Mouse (Mus musculus): ENCODE measurements around the gene Thsd4.

The Thsd4 gene

DNA sequence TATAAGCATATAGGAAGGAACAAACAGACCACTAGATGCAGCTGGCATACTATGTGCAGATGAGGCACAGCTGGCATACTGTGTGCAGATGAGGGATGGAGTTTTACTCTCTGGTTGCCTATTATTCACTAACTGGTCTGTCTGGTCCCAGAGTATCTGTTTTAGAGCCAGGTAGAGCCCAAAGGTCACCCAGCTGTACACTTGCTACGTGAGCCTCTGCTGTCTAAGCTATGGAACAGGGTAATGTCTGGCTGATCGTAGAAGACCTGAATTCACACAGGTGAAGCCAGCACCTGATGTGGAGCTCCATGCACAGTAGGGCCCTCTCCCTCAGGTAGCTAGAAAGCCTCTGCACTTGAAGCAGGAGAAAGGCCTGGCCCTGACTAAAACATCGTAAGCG is 5.5 kb downstream of the Thsd4 start:
- no peak for DNase-seq

DNA sequence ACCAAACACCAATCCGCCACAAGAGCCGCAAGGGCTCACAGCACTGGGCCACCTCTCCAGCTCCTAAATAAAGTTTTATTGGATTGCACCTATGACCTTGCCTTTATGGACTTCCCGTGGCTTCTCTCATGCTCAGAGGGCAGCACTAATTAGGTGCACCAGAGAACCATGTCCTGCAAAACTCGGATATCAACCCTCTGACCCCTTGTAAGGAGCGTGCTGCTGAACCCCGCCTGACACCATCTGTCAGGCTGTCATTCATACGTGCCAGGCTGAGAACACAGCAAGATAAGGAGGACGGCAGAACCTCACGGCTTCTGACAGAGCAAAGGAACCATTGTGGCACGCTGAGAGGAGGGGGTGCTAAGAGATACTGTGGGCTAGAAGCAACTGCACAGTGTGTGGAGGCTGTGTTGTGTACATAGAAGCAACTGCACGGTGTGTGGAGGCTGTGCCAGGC is 8.5 kb downstream of the Thsd4 start:
- no peak for DNase-seq

DNA sequence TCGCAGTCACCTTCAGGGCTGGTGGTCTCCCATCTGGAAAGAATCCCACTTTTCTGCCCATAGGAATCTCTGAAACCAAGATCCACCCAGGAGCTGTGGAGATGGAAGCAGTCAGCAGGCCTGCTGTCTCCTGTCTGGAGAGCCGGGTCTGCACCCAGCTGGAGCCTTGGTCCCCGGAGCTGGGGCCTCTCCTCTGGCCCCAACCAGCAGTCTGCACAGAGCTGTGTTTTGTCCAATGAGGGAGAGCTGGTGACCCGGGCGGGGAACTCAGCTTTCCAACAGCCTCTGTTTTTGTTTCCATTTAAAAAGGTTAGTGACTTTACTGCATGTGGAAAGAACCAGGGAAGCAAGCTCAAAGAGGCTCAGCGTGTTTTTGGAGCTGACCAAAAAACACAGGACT is 11.0 kb downstream of the Thsd4 start:
- no peak for DNase-seq

DNA sequence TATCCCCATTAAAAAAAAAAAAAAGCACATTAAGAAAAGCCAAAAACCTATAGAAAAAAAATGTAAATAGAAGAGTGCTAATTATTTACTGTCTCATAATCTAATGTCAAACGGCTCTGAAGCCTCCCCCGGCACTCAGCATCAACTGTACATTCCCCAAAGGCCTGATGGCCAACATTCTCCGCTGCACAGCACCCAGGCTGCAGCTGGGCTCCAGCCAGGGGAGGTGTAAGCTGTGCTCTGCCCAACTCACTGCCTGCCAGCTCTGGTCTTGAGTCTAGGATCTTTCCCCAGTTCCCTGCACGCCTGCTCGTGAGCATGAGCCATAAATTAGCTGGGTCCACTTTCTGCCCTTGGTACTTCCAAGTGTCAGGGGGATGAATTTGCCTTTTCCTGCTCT is 15.7 kb downstream of the Thsd4 start:
- DNase-seq: no peak

DNA sequence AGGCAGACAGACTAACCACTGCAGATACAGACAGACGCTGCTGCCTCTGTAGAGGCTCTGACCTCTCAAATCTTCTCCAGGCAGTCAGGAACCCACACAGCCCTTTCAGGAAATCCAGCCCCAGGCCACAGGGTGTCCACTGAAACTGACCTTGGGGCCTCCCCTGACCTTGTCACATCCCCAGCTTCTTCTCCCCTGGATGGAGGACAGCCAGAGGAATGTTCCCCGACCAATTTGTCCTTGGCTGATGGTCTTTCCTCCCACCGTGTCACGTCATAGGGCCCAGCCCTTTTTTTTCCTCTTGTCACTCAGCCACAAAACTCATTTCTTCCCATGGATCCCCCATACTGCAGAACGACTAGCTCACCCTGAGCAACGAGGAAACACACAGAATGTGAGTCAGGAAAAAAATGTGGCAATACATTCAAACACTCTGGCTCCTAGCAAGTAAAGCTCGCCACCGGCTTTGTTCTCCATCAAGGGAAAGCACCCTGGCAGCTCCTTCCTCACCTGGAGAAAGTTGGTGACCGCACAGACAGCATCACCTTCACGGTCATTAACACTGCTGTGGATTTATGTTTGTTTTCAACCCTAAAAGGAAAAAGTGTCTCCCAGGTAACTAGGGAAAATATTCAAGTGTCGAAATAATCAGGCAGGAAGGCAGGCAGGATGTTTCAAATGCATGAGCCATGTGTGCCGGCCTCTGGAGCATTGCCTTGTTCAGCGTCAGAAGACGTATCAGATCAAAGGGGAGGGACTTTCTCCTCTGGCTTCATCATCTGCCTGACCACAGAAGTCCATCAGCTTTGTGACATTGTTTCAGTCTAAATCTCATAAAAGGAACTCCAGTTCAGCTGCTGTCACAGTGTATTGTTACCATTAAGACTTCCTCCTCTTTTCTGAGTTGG is 17.2 kb downstream of the Thsd4 start:
- DNase-seq: no peak

DNA sequence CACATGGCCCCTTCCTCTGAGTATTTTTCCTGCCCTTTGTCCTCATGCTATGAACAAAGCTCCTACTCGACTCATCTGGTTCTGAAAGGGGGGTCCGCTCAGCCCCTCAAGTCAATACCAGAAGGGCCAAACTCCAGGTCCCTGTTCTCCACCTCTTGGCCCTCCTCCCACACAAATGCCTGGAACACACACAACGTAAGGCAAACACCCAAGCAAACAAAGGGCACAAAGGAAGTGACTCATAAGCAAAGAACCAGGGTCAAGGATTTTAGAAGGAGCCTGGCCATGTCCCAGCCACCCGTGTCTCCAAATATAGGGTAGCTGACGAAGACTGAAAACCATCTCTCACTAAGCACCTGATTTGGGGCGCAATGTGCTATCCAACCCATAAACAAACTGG is 19.6 kb downstream of the Thsd4 start:
- no peak for DNase-seq

DNA sequence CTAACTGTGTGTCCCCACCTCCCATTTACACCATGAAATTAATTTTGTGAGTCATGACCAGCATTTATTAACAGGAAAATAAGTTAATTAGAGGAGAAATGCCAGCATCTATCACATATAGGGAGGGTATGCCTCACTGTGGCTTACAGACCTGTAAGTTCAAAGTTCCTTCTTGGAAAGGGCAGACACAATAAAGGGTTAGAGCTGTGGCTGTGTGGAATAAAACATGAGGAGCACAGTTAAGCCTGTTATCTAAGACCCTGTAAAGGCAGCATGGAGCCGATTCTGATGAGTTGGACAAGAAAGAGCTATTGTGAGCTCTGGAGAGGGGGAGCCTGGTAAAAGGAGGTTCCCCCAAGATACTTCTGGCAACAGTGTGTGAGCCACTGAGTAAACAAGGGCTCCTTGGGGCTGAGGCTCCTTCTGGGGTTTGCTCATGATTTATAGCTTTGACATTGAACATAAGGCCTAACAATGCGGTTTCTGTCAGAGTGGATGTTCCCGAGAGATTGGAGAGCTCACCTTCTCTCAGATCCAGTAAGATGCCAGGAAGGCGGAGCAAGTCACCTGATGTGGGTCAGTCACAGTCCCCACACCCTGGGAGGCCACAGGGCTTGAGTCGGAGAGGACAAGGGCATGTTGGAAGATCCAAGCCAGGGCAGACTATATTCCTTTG is 20.2 kb downstream of the Thsd4 start:
- DNase-seq: no peak

DNA sequence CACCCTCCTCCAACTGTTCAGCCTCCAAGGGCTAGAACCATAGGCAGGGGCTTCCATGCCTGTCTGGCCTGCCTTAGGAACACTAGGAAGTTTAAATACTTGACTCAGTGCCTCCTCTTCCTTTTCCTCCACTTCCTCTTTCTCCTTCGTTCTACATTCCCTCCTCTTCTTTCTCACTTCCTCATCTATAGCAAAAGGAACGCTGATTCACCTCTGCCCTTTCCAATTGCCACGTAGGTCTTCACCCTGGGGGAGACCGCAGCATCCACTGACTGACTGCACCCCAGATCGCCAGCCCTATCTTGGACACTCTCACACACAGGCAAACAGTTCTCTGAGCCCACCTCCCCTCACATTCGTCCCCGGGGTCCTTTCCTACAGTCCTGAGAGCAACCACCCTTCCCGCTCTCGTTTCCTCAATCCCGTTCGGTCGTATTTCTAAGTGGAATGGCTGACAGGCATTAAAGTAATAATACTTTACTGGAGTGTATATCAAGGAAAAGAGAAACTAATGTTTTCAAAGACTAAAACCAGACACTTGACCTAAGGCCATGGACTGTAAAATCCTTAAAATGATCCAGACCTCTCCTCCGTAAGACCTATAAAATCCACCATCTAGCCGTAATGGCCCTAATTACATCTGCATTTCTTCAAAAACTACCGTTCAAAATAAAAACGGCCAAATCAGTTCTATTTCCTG is 29.4 kb downstream of the Thsd4 start:
- no peak for DNase-seq

DNA sequence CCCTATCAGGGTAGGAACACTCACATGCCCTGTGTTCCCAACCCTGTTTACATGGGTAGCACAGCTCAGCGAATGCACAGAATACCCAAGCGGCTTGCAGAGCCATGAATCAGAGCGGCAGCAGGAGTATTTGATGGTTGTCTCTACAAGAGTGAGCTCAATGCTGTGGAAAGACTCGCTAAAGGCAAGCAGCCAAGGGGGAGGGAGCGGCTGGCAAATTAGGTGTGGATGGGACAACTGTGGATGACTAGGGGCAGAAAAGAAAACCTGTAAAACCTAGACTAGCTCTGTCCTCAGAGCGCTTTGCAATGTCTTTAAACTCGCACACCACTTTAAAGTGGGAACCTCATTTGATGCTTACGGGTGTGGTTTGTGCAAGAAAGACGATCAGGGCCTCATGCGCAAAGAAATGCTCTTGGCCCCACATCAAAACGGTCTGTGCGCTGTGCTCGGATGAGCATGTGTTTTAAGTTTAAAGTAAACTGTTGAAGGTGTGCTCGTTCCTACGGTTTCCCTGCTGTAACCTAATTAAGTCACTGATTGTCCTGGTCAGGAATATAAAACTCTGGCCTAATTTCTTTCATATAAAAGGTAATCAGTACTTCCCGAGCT is 30.3 kb downstream of the Thsd4 start:
- DNase-seq: no peak

DNA sequence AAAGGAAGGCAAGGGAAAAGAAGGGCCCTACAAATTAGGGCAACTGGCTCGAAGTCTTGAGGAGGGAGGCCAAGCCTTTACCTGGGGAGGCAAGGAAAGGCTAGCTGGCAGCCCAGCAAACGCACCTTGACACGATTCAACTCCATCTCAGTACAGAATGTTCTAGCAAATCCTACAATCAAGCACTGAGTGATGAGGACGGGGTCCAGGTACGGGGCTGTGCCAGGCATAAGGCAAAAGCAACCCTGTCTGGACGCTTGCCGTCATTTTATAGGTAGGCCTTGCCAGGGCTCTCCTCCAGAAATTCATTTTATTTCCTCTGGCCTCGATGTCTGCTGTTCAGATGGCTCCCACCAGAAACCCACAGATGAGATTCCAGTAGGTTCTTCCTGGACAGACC is 30.8 kb downstream of the Thsd4 start:
- DNase-seq: no peak

DNA sequence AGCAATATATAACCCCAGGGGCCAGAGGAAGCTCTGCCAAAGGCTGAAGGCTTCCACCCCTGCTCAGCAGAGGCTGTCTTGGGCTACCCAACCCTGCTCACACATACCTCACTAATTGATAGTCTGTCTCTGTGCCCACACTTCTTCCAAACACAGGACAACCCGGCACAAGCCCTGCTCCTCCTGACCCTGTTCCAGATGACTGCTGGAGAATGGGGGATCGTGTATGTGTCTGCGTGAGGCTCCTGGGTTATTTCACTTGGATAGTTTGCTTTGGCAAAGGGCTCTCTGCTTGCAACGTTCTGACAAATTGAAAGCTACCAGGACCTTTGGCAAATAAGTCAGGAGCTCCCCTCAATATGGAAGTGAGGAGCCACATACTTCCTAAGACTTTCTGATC is 33.0 kb downstream of the Thsd4 start:
- DNase-seq: no peak

DNA sequence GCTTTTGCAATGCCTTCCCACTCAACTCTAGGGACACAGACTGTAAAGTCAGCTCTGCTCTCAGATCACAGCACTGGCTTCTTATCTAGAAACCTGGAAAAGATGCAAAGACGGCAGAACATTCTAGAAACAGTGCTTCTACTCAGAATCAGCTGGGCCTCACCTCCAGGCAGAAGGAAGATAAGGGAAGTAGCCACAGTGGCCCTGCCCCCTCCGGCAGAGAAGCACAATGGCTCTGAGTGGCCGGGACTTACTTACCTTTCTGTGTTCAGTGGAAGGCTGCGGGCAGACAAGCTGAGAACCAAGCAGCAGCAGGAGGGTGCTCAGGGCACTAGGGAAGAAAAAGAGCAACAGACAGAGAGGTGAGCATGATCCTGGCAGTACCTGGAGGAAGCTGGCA is 39.7 kb downstream of the Thsd4 start:
- DNase-seq: no peak

DNA sequence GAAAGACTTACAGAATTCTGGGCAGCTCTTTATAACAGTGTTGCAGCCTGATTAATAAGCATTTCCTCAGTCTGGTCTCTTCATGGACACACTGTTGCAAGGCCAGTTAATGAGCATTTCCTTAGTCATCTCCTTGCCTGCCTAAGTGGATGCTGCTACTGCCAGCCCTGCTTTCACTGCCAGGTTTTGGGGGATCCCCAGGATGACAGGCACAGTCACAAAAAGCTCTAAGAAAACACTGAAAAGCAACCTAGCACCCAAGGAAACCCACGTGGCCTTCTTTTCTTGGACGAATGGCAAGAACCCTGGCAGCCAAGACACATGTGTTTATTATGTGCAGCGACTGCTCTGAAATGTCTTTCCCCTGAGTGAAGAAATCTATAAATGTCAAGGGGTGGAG is 41.8 kb downstream of the Thsd4 start:
- DNase-seq: no peak

DNA sequence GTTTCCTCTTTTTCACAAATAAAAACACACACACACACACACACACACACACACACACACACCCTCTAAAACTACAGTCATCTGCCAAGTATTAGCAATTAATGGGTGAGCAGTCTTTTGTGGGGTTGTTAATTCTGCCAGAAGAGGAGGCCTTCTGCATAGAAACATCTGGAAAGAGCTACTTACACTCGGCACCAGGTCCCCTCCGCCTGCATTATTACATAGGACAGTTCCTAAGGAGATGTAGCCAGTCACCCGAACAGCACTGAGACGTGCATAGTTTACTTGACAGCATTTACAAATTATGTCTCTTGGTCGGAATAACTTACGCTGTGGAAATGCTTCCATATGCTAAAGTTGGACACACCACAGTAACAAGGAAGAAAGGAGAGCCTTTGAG is 43.0 kb downstream of the Thsd4 start:
- no peak for DNase-seq

DNA sequence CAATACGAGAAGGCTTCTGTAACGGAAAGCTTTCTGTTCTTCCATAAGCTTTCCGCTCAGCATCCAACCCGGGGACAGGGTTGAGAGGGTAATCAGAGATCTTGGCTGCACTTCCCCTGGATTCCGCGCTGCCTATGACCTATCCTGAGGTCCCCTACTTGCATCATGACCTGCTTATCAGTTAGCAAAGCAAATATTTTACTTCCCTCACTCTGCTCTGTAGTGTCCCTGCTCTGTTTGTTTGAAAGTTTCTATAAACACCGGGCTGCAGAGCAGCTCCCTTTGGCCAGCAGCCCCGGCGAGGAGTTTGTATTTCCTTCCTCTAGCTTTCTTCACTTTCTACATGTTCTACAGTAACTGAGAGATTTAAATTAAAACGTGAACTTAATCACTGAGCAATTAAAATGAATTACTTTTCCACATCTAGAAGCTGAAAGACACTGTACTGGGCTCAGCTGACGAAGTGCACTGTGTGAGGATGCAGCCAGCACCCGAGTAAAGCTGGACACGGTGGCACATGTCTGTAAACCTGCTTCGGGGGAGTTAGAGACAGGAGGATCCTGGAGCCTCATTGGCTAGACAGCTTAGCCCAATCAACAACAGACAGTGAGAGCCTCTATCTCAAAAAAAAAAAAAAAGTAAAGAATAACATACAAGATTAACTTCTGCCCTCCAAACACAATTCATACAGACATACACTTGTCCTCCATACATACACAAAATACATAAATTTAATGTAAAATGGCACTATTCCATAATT is 43.7 kb downstream of the Thsd4 start:
- DNase-seq: no peak

DNA sequence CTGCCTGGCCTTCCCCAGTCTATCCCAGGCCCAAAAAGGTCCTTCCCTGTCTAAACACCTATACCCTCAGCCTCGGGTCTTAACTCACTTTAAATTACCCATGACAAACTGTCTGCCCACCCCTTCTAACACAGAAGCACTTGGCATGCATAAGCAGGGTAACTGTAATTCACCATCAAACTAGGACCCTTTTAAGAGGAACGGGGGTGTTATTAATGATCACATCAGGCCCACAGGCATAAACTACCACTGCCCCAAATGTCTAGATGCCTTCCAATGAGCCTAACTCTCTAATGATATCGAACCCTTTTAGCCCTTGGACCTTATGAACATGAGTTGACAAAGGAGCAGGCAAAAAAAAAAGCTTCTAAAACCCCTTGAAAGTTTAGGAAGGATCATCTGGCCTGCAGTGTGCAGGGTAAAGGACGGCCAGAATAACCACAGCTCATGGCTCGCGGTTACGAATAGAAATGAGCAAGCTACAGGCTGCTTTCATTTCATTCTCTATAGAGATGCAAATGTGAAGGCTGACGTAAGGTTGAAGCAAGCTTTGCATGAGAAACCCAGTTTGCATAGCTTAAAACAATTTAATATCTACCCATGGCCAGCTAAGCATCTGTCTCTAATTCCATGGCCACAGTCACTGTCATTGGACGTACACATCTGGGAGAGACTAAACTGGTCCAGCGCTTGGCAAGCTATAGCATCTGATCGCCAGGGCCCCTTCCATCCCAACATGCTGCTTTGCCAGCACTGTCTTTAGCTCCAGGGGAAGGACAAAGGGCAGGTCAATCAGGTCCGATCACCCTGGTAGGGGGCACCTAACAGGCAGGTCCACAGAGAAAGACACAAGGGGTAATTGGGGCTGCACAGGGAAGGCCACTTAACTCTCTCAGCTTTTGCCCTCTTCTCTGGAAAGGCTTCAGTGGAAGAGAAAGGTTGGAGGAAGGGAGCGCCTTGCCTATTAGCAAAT is 61.5 kb downstream of the Thsd4 start:
- no peak for DNase-seq

DNA sequence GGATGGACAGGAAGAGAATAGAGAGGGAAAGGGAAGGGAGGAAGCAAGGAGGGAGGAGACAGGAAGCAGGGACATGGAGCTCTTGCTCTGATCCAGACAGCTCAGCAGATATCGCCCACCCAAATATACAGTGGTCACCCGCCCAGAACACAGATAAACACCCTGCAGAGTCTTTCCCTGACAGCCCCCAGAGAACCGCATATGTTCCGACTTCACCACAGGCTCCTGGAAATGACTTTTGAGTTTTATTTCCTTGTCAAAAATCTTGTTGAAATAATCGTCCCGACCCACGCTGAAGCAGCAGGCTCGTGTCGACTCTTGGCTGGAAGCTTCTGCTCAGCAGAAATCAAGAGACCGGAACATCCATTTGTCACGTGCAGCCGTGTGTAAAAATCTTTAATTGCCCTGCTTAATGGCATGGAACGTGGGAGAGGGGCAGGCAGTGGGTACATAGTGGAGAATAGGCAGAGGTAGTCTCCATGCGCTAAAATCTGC is 63.3 kb downstream of the Thsd4 start:
- DNase-seq: no peak

DNA sequence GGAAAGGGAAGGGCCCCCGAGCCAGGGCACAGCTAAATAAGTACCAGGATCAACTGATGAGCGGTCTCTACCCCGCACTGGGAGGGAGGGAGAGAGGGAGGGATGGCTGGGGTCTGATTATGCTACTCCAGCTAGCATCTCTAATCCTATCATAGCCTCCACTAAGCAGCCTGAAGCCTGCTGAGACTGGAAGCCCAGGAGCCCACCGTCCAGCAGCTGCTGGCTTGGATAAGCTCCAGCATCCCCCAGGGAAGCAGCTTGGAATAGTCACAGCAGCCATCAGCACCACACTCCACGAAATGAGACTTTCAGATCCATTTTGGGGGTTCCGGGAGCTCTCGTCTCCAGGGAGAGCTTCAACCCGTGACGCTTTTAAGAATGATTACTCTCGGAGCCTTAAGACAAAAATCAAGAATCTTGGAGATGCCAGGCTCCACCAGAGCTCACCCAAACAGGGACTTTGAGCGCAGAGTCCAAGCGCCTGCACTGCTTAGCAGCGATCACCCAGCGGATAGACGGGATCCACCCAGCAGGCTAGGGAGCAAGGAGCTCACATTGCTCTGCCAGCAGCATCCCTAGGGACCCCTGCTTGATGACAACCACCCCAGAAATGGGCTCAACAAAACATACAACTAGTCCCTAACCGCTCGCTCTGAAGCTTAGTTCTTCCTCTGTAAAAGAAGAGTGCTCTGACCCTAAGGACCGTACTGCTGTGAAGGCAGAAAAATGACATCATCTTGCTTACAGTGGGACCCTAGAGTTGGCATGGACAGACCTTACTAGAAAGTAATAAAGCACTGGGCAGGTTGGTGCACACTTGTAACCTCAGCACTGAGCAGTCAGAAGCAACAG is 64.3 kb downstream of the Thsd4 start:
- DNase-seq: no peak

DNA sequence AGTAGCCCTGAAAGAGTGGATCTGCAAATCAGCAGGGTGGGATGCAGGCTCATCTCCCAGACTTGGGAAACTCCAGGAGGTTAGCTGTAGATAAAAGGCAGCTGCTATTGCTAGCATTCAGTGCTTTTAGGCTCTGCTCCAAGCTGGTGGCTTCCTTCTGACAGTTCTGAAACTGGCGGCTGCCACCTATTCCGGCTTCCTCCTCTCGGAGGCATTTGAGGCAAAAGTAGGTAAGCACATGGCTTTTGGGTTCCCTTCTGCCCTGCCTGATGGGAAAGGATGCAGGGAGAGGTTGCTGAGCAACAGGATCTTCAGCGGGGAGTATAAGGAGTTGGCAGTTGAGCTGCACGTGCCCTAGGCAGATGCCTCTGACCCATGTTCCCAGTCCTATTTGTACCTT is 65.2 kb downstream of the Thsd4 start:
- no peak for DNase-seq

DNA sequence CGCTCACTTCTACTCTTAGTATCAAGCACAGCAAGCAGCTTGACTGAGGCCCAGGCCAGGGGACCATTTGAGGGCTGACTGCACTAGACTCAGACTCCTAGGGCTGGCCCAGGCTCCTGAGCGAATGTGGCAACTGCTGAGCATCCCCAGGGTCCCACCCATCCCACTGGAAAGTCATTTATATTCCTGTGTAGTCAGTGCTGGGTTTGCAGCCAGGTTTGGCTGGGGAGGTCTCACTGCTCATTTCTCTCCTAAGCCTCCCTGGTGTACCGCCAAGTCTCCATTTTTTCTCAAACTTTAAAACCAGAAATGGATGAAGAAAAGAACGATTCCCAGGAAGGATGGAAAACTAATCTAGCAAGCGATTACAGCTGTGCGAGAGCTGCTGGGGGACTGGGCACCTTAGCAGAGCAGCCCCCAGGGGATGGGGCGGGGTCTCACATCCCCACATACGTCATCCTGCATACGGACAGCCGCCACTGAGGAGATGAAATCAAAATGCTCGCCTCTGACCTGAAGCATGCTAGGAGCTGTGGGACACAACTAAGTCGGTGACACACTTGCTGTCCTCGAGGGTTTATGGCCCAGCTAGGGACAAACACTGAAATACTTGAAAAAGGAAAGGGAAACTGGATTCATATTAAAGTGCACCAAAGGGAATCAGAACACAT is 67.3 kb downstream of the Thsd4 start:
- DNase-seq: no peak
